22 mouse cellular contexts compared by ENCODE assay signal in the genomic region with DNA sequence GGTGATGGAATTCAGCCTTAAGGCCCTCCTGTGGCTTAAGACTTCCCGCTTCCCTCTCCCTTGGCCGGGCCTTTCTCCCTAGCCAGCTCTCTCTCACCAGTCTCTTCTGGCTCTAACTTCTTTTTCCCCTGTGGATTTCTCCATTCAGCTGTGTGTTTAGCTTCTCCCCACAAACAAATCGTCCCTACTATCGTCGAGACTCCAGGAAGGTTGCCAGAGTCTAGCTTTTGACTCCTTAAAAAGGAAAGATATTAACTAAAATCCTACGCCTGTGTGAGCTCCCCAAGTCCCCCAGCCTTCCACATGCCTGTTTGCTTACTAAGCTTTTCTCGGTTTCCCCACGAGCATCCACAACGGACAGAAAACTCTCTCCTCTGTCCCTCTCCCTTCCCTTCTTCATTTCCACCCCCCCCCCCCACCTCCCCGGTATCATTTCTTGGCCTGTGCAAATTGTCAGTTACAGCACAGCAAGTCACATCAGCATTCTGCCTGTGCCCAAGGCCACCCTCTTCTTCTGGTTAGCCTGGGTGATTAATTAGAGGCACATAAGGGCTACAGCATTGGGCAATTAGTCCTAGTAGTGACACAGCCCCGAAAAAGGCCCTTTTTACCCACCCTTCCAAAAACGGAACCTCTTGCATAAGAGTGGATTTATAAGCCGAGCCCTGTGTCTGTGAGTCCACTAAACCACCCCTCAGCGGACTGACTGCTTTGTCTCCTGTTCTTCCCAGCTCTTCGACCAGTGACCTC.
DNase-seq lines count a peak whose midpoint lies in the region; ATAC-seq and TF ChIP-seq lines count a peak whose summit lies in the region.
"Had no signal": no experiment of that assay in that cellular context is flagged by ENCODE, and none has a peak within 500 bp of the region (broad histone marks: within the 10 kb centered on the region; RNA-seq: fewer than 3 reads in every experiment).

No protein-coding gene starts in this region.

- H3K27ac ChIP-seq in heart, postnatal 0 days (ENCODE audit: low read depth), result peak overlapping the region; percentile 43; the same call in 1 of the 2 replicates
- peak overlapping the region; percentile 30 for H3K27ac ChIP-seq in stomach, embryonic 16.5 days (ENCODE audit: low read length)
- no peak overlapping the region for H3K27ac ChIP-seq in hindbrain, embryonic 16.5 days (ENCODE audit: low read depth, low read length)
- H3K27ac ChIP-seq: embryonic facial prominence, embryonic 10.5 days; forebrain, embryonic 15.5 days; hindbrain, embryonic 15.5 days; kidney, postnatal 0 days; left cerebral cortex, adult 2 months; limb, embryonic 15.5 days; liver, embryonic 14.5 days; midbrain, embryonic 12.5 days had no signal

- H3K9ac ChIP-seq in heart, postnatal 0 days (replicated peaks; ENCODE audit: low read depth, low read length), result no peak overlapping the region
- no peak overlapping the region for H3K9ac ChIP-seq in stomach, embryonic 16.5 days (ENCODE audit: low read length)
- H3K9ac ChIP-seq in hindbrain, embryonic 16.5 days (ENCODE audit: low read depth, low read length), result no peak overlapping the region
- H3K9ac ChIP-seq: forebrain, embryonic 15.5 days; hindbrain, embryonic 15.5 days; limb, embryonic 15.5 days; liver, embryonic 14.5 days; midbrain, embryonic 12.5 days had no signal

- peaks cover 13% of the 10 kb centered on the region for H3K9me3 ChIP-seq in heart, postnatal 0 days (replicated peaks; ENCODE audit: control insufficient read depth, low read length)
- H3K9me3 ChIP-seq in stomach, embryonic 16.5 days (replicated peaks; ENCODE audit: control insufficient read depth, low read length), result peaks cover 25% of the 10 kb centered on the region
- H3K9me3 ChIP-seq in hindbrain, embryonic 16.5 days (ENCODE audit: control insufficient read depth, low read length), result peaks cover 16% of the 10 kb centered on the region

- H3K4me1 ChIP-seq in heart, postnatal 0 days (ENCODE audit: control insufficient read depth, insufficient read depth), result peaks cover 8% of the 10 kb centered on the region
- H3K4me1 ChIP-seq in stomach, embryonic 16.5 days (ENCODE audit: control insufficient read depth, insufficient read depth, low read length), result no peaks in the 10 kb centered on the region
- no peaks in the 10 kb centered on the region for H3K4me1 ChIP-seq in hindbrain, embryonic 16.5 days (ENCODE audit: control insufficient read depth, insufficient read depth, low read depth, low read length)
- H3K4me1 ChIP-seq: forebrain, embryonic 15.5 days; hindbrain, embryonic 15.5 days; limb, embryonic 15.5 days; midbrain, embryonic 12.5 days had no signal

- no peak overlapping the region for H3K4me2 ChIP-seq in heart, postnatal 0 days (ENCODE audit: low read depth, low read length)
- no peak overlapping the region for H3K4me2 ChIP-seq in stomach, embryonic 16.5 days (ENCODE audit: low read depth, low read length)
- no peak overlapping the region for H3K4me2 ChIP-seq in hindbrain, embryonic 16.5 days (ENCODE audit: low read length)
- H3K4me2 ChIP-seq: forebrain, embryonic 15.5 days; hindbrain, embryonic 15.5 days; limb, embryonic 15.5 days; midbrain, embryonic 12.5 days had no signal

- H3K4me3 ChIP-seq in heart, postnatal 0 days (ENCODE audit: low read depth, low read length), result no peak overlapping the region
- H3K4me3 ChIP-seq in stomach, embryonic 16.5 days (replicated peaks; ENCODE audit: low read length), result no peak overlapping the region
- no peak overlapping the region for H3K4me3 ChIP-seq in hindbrain, embryonic 16.5 days (ENCODE audit: low read length)
- H3K4me3 ChIP-seq: embryonic facial prominence, embryonic 10.5 days; forebrain, embryonic 15.5 days; hindbrain, embryonic 15.5 days; left cerebral cortex, adult 2 months; limb, embryonic 15.5 days; midbrain, embryonic 12.5 days had no signal

- DNase-seq in adrenal gland, postnatal 36 days, result peak; percentile 22 to 39
- DNase-seq in adrenal gland, postnatal 25 days, result no peak
- DNase-seq in heart, postnatal 0 days (ENCODE audit: low spot score), result no peak
- DNase-seq in heart, postnatal 14 days, result no peak
- DNase-seq: cerebellum, adult 11-12 months; cerebellum, postnatal 10 days; gastrocnemius, postnatal 25 days; kidney, adult 18-20 months; layer of hippocampus, adult 9-11 months had no signal

- H3K27me3 ChIP-seq in heart, postnatal 0 days (ENCODE audit: control insufficient read depth, insufficient read depth, low read length), result no peaks in the 10 kb centered on the region
- no peaks in the 10 kb centered on the region for H3K27me3 ChIP-seq in stomach, embryonic 16.5 days (ENCODE audit: control insufficient read depth, insufficient read depth, low read length)
- no peaks in the 10 kb centered on the region for H3K27me3 ChIP-seq in hindbrain, embryonic 16.5 days (replicated peaks; ENCODE audit: control insufficient read depth, insufficient read depth, low read length)
- H3K27me3 ChIP-seq: forebrain, embryonic 15.5 days; hindbrain, embryonic 15.5 days; limb, embryonic 15.5 days; midbrain, embryonic 12.5 days; Patski had no signal

- no peak for TF ChIP-seq CTCF in heart, postnatal 0 days (IDR thresholded peaks at IDR 0.05; ENCODE audit: low read depth)

- 71% methylated on average over 15 of the region's 15 CpGs for WGBS in heart, postnatal 0 days
- whole genome bisulfite sequencing in stomach, embryonic 16.5 days, result 74% methylated on average over 15 of the region's 15 CpGs
- WGBS in hindbrain, embryonic 16.5 days, result 75% methylated on average over 15 of the region's 15 CpGs

- peaks cover 48% of the 10 kb centered on the region for H3K36me3 ChIP-seq in heart, postnatal 0 days (replicated peaks; ENCODE audit: control insufficient read depth, insufficient read depth, low read length)
- peaks cover 34% of the 10 kb centered on the region for H3K36me3 ChIP-seq in stomach, embryonic 16.5 days (ENCODE audit: control insufficient read depth, insufficient read depth, low read length)
- H3K36me3 ChIP-seq in hindbrain, embryonic 16.5 days (ENCODE audit: control insufficient read depth, insufficient read depth, low read length), result peaks cover 30% of the 10 kb centered on the region
- H3K36me3 ChIP-seq: G1E had no signal

- intact Hi-C loops in heart, postnatal 14 days (cut with DNase I), result no loop called here

- no peak for TF ChIP-seq EP300 in heart, postnatal 0 days (IDR thresholded peaks at IDR 0.05; ENCODE audit: low read depth)

- ATAC-seq in heart, postnatal 0 days (ENCODE audit: insufficient read depth, low read depth), result no peak
- 0 out of 2 replicates have a peak, but pooled peaks have one; percentile 7 for ATAC-seq in granulocyte monocyte progenitor cell, adult 5-6 weeks (replicated peaks; ENCODE audit: poor library complexity, severe bottlenecking)
- ATAC-seq in stomach, embryonic 16.5 days (ENCODE audit: insufficient read depth, low FRiP score), result no peak
- no peak for ATAC-seq in hindbrain, embryonic 16.5 days
- ATAC-seq: forebrain, embryonic 15.5 days; Patski had no signal

Comparison
In these comparisons a context has a peak if more than half of its experiments do, and no peak if none do; other contexts are left out.
1. DNase-seq: peak in adrenal gland, postnatal 36 days (2 of 2); none in adrenal gland, postnatal 25 days (single experiment), heart, postnatal 0 days (single experiment) and heart, postnatal 14 days (0 of 2).